Mouse (Mus musculus) B cell, adult 67 days (primary cell): ENCODE results near the gene Amigo1. TPM values are rescaled to one million over a fixed set of nuclear protein-coding genes. Genes with fewer than 3 reads are reported as not detected.

Source experiments
- total RNA-seq, 2 experiments: library from RNA; stranded (reverse); gene quantifications; 4 replicates each; pipeline ENCODE4 v1.2.4; 2023

The Amigo1 gene
- total RNA-seq, result 1 to 10 TPM; 2.5 to 2.9 TPM

GRCm38 (mm10) chr3:108186098-108187047 is at the start of gene Amigo1:
TSS of gene Amigo1 (plus strand) at chr3:108186335.

GRCm38 (mm10) chr3:108145534-108146445 is 40.3 kb upstream of the Amigo1 start, which contains the start of gene Gnai3:
TSS of gene Gnai3 (minus strand) at chr3:108146146.

GRCm38 (mm10) chr3:108154656-108155055 is 31.5 kb upstream of the Amigo1 start, which contains the start of gene Gpr61:
TSS of gene Gpr61 (minus strand) at chr3:108154882.

GRCm38 (mm10) chr3:108200329-108201323 is 14.5 kb downstream of the Amigo1 start, which contains the start of gene Cyb561d1:
TSS of gene Cyb561d1 (minus strand) at chr3:108201212.

GRCm38 (mm10) chr3:108210771-108211139 is 24.6 kb downstream of the Amigo1 start, which contains the start of gene Atxn7l2:
TSS of gene Atxn7l2 (minus strand) at chr3:108210934.

GRCm38 (mm10) chr3:108226558-108227350 is 40.6 kb downstream of the Amigo1 start, which contains the start of gene Sypl2:
TSS of gene Sypl2 (minus strand) at chr3:108226648.

Other genes with a start within 250 kb of the Amigo1 start
- gene Gstm6, start 242.6 kb upstream of the Amigo1 start, total RNA-seq, result not detected
- gene Gstm3, start 217.1 kb upstream of the Amigo1 start, total RNA-seq, result not detected
- not detected for gene Gstm2, start 199.9 kb upstream of the Amigo1 start, total RNA-seq
- 10 to 100 TPM; 15.3 to 18.1 TPM for gene Gstm1, start 168.4 kb upstream of the Amigo1 start, total RNA-seq
- gene Gstm4, start 141.4 kb upstream of the Amigo1 start, total RNA-seq, result 1 to 10 TPM; 6.0 to 6.5 TPM
- 10 to 100 TPM; 26.9 to 27.9 TPM for gene Ampd2, start 99.7 kb upstream of the Amigo1 start, total RNA-seq
- under 1 TPM in 1 of 2 experiments, not detected in 1; 0.36 TPM for gene Gnat2, start 93.5 kb upstream of the Amigo1 start, total RNA-seq
- 10 to 100 TPM; 66.3 to 72.4 TPM for gene Gnai3, start 40.2 kb upstream of the Amigo1 start, total RNA-seq
- gene Gpr61, start 31.5 kb upstream of the Amigo1 start, total RNA-seq, result not detected
- 10 to 100 TPM; 34.4 to 35.4 TPM for gene Cyb561d1, start 14.9 kb downstream of the Amigo1 start, total RNA-seq
- gene Atxn7l2, start 24.6 kb downstream of the Amigo1 start, total RNA-seq, result 10 to 100 TPM; 31.8 to 35.8 TPM
- gene Sypl2, start 40.3 kb downstream of the Amigo1 start, total RNA-seq, result not detected
- 10 to 100 TPM; 41.3 to 43.4 TPM for gene Psma5, start 70.6 kb downstream of the Amigo1 start, total RNA-seq
- under 1 TPM; 0.15 to 0.61 TPM for gene Sort1, start 97.7 kb downstream of the Amigo1 start, total RNA-seq
- not detected for gene Mybphl, start 178.6 kb downstream of the Amigo1 start, total RNA-seq
- under 1 TPM; 0.42 to 0.75 TPM for gene Psrc1, start 197.5 kb downstream of the Amigo1 start, total RNA-seq
- gene Celsr2, start 229.2 kb downstream of the Amigo1 start, total RNA-seq, result 1 to 10 TPM; 4.6 to 4.9 TPM